Mouse (Mus musculus): ENCODE data around the gene Susd1.

GRCm38 (mm10) chr4:59364229-59365173 is 73.9 kb downstream of the Susd1 start:
- TF ChIP-seq POLR2A (IDR thresholded peaks at IDR 0.05; ENCODE audit: low read depth, low read length) (no peak), CTCF (conservative IDR thresholded peaks at IDR 0.05 in 1 of 2, IDR thresholded peaks at IDR 0.05 in 1 of 2; ENCODE audit: low read depth in 2 of 2, low read length in 2 of 2) (no peak), MAX (IDR thresholded peaks at IDR 0.05; ENCODE audit: low read length) (no peak), MXI1 (IDR thresholded peaks at IDR 0.05; ENCODE audit: low read depth, low read length) (no peak), CHD1 (IDR thresholded peaks at IDR 0.05; ENCODE audit: low read depth, low read length) (no peak), TCF12 (IDR thresholded peaks at IDR 0.05; ENCODE audit: low read depth, low read length) (no peak), NRF1 (IDR thresholded peaks at IDR 0.05; ENCODE audit: low read depth, low read length) (no peak)
